Mouse (Mus musculus) heart, postnatal 0 days (tissue): ENCODE measurements around the gene Vkorc1.

ENCODE experiments used
- CTCF ChIP-seq: IDR thresholded peaks from 2 replicates; pipeline ENCODE4 v1.5.1; 2016; ENCODE audit warnings: antibody characterized with exemption, control low read depth, low read depth
- EP300 ChIP-seq: IDR thresholded peaks from 2 replicates; pipeline ENCODE4 v1.6.1; 2016; ENCODE audit warnings: antibody characterized with exemption, low read depth

GRCm38 (mm10) chr7:127870136-127870821 is 25.1 kb downstream of the Vkorc1 start:
- TF ChIP-seq CTCF: no peak
- TF ChIP-seq EP300: no peak
